ENCODE assay signal across 20 mouse cellular contexts in genomic region chr7:35023251-35023650, GRCm38 (mm10). TPM values are rescaled to one million over a fixed set of nuclear protein-coding genes. Genes with fewer than 3 reads are reported as not detected.
DNase-seq lines count a peak whose midpoint lies in the region; ATAC-seq and TF ChIP-seq lines count a peak whose summit lies in the region.
"Had no signal": no experiment of that assay in that cellular context is flagged by ENCODE, and none has a peak within 500 bp of the region (broad histone marks: within the 10 kb centered on the region; RNA-seq: fewer than 3 reads in every experiment).

No protein-coding gene starts in this region.

- no peak for ATAC-seq in liver, embryonic 14.5 days (ENCODE audit: insufficient read depth)
- no peak for ATAC-seq in liver, embryonic 11.5 days (replicated peaks; ENCODE audit: low FRiP score)
- no peak for ATAC-seq in hindbrain, postnatal 0 days
- ATAC-seq: forebrain, embryonic 13.5 days; hindbrain, embryonic 16.5 days had no signal

- H3K4me2 ChIP-seq in liver, embryonic 14.5 days (ENCODE audit: low read depth): no peak overlapping the region
- no peak overlapping the region for H3K4me2 ChIP-seq in liver, embryonic 11.5 days
- no peak overlapping the region for H3K4me2 ChIP-seq in hindbrain, postnatal 0 days (ENCODE audit: low read depth, low read length)
- H3K4me2 ChIP-seq: embryonic facial prominence, embryonic 13.5 days; forebrain, embryonic 13.5 days; heart, embryonic 13.5 days; hindbrain, embryonic 12.5 days had no signal

- H3K27ac ChIP-seq in liver, embryonic 14.5 days: no peak overlapping the region
- no peak overlapping the region for H3K27ac ChIP-seq in liver, embryonic 11.5 days (ENCODE audit: low read depth, low read length)
- H3K27ac ChIP-seq in hindbrain, postnatal 0 days: no peak overlapping the region
- H3K27ac ChIP-seq in embryonic facial prominence, embryonic 10.5 days (replicated peaks): no peak overlapping the region
- H3K27ac ChIP-seq: embryonic facial prominence, embryonic 13.5 days; forebrain, embryonic 13.5 days; heart, embryonic 13.5 days; hindbrain, embryonic 12.5 days had no signal

- peaks cover 0 to 4% of the 10 kb centered on the region in 2 experiments; a peak in 1 of 4 replicates for H3K4me1 ChIP-seq in liver, embryonic 14.5 days (replicated peaks; ENCODE audit: control insufficient read depth in 2 of 2, insufficient read depth in 2 of 2, low read length in 1 of 2)
- H3K4me1 ChIP-seq in liver, embryonic 11.5 days (replicated peaks; ENCODE audit: control insufficient read depth, insufficient read depth, low read length): peaks cover 2% of the 10 kb centered on the region; the same call in 1 of the 2 replicates
- H3K4me1 ChIP-seq in hindbrain, postnatal 0 days (ENCODE audit: insufficient read depth, low read length): peaks cover 6% of the 10 kb centered on the region; the same call in 1 of the 2 replicates
- H3K4me1 ChIP-seq in embryonic facial prominence, embryonic 10.5 days: 0 out of 2 replicates have a peak, but pooled peaks cover 6% of the 10 kb centered on the region
- H3K4me1 ChIP-seq: forebrain, embryonic 13.5 days; heart, embryonic 13.5 days had no signal

- H3K9ac ChIP-seq in liver, embryonic 14.5 days (replicated peaks): no peak overlapping the region
- H3K9ac ChIP-seq in liver, embryonic 11.5 days (ENCODE audit: low read depth, low read length): no peak overlapping the region
- no peak overlapping the region for H3K9ac ChIP-seq in hindbrain, postnatal 0 days (replicated peaks; ENCODE audit: low read length)
- H3K9ac ChIP-seq: embryonic facial prominence, embryonic 13.5 days; forebrain, embryonic 13.5 days; heart, embryonic 13.5 days; hindbrain, embryonic 12.5 days had no signal

- no peak overlapping the region for H3K4me3 ChIP-seq in liver, embryonic 14.5 days (ENCODE audit: insufficient read depth in 1 of 2, low read depth in 2 of 2, low read length in 2 of 2)
- no peak overlapping the region for H3K4me3 ChIP-seq in liver, embryonic 11.5 days (ENCODE audit: low read depth, low read length)
- H3K4me3 ChIP-seq in hindbrain, postnatal 0 days (ENCODE audit: low read length): no peak overlapping the region
- no peak overlapping the region for H3K4me3 ChIP-seq in embryonic facial prominence, embryonic 10.5 days
- H3K4me3 ChIP-seq: embryonic facial prominence, embryonic 13.5 days; forebrain, embryonic 13.5 days; heart, embryonic 13.5 days; hindbrain, embryonic 12.5 days had no signal

- 65% methylated on average over 4 of the region's 4 CpGs for WGBS in liver, embryonic 14.5 days (ENCODE audit: insufficient replicate concordance)
- 84% methylated on average over 4 of the region's 4 CpGs for WGBS in liver, embryonic 11.5 days
- 80% methylated on average over 4 of the region's 4 CpGs for WGBS in hindbrain, postnatal 0 days
- WGBS in embryonic facial prominence, embryonic 10.5 days: 78% methylated on average over 4 of the region's 4 CpGs

- peak; percentile 80 for DNase-seq in adrenal gland, adult 2 months
- no peak for DNase-seq in adrenal gland, adult 18-20 months (ENCODE audit: low spot score in 2 of 2)
- no peak for DNase-seq in liver, embryonic 14.5 days (ENCODE audit: low read depth in 3 of 3, low spot score in 3 of 3)
- no peak for DNase-seq in liver, embryonic 11.5 days (ENCODE audit: low spot score)
- DNase-seq in adrenal gland, adult 8-10 months: peak; percentile 70
- peak; percentile 52 to 66 for DNase-seq in adrenal gland, postnatal 36 days
- no peak for DNase-seq in hindbrain, postnatal 0 days (ENCODE audit: low spot score)
- DNase-seq in embryonic facial prominence, embryonic 10.5 days (ENCODE audit: low spot score): no peak
- DNase-seq: cerebellum, adult 11 months; cerebellum, adult 8-10 months; cerebellum, postnatal 25 days; gastrocnemius, postnatal 36 days; heart, adult 11 months; heart, postnatal 36 days; kidney, adult 2 months had no signal

- H3K36me3 ChIP-seq in liver, embryonic 14.5 days (replicated peaks; ENCODE audit: control insufficient read depth, insufficient read depth, low read depth): no peaks in the 10 kb centered on the region
- H3K36me3 ChIP-seq in liver, embryonic 11.5 days (ENCODE audit: control insufficient read depth, insufficient read depth, low read length): no peaks in the 10 kb centered on the region; the same call in 1 of the 2 replicates
- H3K36me3 ChIP-seq in hindbrain, postnatal 0 days (ENCODE audit: insufficient read depth, low read length): no peaks in the 10 kb centered on the region; the same call in 1 of the 2 replicates
- H3K36me3 ChIP-seq in embryonic facial prominence, embryonic 10.5 days (replicated peaks): peaks cover 11% of the 10 kb centered on the region; the same call in 1 of the 2 replicates
- H3K36me3 ChIP-seq: hindbrain, embryonic 12.5 days had no signal

- peak; percentile 28 for TF ChIP-seq CTCF in liver, embryonic 14.5 days (IDR thresholded peaks at IDR 0.05; ENCODE audit: low read depth)
- no peak for TF ChIP-seq CTCF in hindbrain, postnatal 0 days (IDR thresholded peaks at IDR 0.05; ENCODE audit: low read depth)

- TF ChIP-seq EP300 in liver, embryonic 14.5 days (IDR thresholded peaks at IDR 0.05; ENCODE audit: low read depth): no peak

- H3K9me3 ChIP-seq in liver, embryonic 14.5 days (ENCODE audit: control insufficient read depth, low read length): no peaks in the 10 kb centered on the region
- H3K9me3 ChIP-seq in liver, embryonic 11.5 days (ENCODE audit: control insufficient read depth, low read length): no peaks in the 10 kb centered on the region
- no peaks in the 10 kb centered on the region for H3K9me3 ChIP-seq in hindbrain, postnatal 0 days (ENCODE audit: low read length)
- H3K9me3 ChIP-seq in embryonic facial prominence, embryonic 10.5 days: no peaks in the 10 kb centered on the region
- H3K9me3 ChIP-seq: embryonic facial prominence, embryonic 13.5 days; forebrain, embryonic 13.5 days; heart, embryonic 13.5 days; hindbrain, embryonic 12.5 days had no signal

- H3K27me3 ChIP-seq in liver, embryonic 14.5 days (ENCODE audit: control insufficient read depth, insufficient read depth, low read length): no peaks in the 10 kb centered on the region
- no peaks in the 10 kb centered on the region for H3K27me3 ChIP-seq in liver, embryonic 11.5 days (replicated peaks; ENCODE audit: control insufficient read depth, insufficient read depth, low read length)
- no peaks in the 10 kb centered on the region for H3K27me3 ChIP-seq in hindbrain, postnatal 0 days (ENCODE audit: insufficient read depth, low read length)
- no peaks in the 10 kb centered on the region for H3K27me3 ChIP-seq in embryonic facial prominence, embryonic 10.5 days (replicated peaks; ENCODE audit: low read depth, poor library complexity, severe bottlenecking)
- H3K27me3 ChIP-seq: embryonic facial prominence, embryonic 13.5 days; forebrain, embryonic 13.5 days; heart, embryonic 13.5 days; hindbrain, embryonic 12.5 days had no signal

RNA-seq across cellular contexts. Expression of gene Cebpg, which starts 33.1 kb away (rescaled TPM):
- total RNA-seq in adrenal gland, adult 2 months (2021): 10 to 100 TPM; 46.0 to 65.3 TPM
- 2.1 and 2.3 TPM in 2 replicates for polyA plus RNA-seq in adrenal gland, adult 2 months (2012; rRNA removed)
- total RNA-seq in adrenal gland, adult 18-20 months (2021): 10 to 100 TPM; 57.2 to 70.4 TPM
- 4.7 and 9.2 TPM in 2 replicates for polyA plus RNA-seq in liver, embryonic 14.5 days (2012; rRNA removed)
- polyA plus RNA-seq in liver, embryonic 14.5 days (2014; fragmentation: Nextera tagmentation; extraction: Ambion mirVana): 14.5 and 14.7 TPM in 2 replicates
- polyA plus RNA-seq in liver, embryonic 11.5 days (2014; fragmentation: Nextera tagmentation; extraction: Ambion mirVana): 25.6 and 26.2 TPM in 2 replicates
- 10 to 100 TPM; 41.4 to 46.2 (median 44.0) TPM for total RNA-seq in adrenal gland, adult 8-10 months (2022)
- 10 to 100 TPM; 55.1 to 56.2 TPM for total RNA-seq in adrenal gland, postnatal 36 days (2021)
- 8.9 and 13.2 TPM in 2 replicates for total RNA-seq in hindbrain, postnatal 0 days (2014; rRNA removed)
- polyA plus RNA-seq in hindbrain, postnatal 0 days (2015; fragmentation: Nextera tagmentation; extraction: Ambion mirVana): 14.9 and 16.0 TPM in 2 replicates
- polyA plus RNA-seq in embryonic facial prominence, embryonic 10.5 days (2016; fragmentation: Nextera tagmentation; extraction: Ambion mirVana): 42.9 and 46.8 TPM in 2 replicates

Comparison
In these comparisons a context has a peak if more than half of its experiments do, and no peak if none do; other contexts are left out.
1. DNase-seq: peak in adrenal gland, adult 2 months (single experiment), adrenal gland, adult 8-10 months (single experiment) and adrenal gland, postnatal 36 days (2 of 2); none in adrenal gland, adult 18-20 months (0 of 2), liver, embryonic 14.5 days (0 of 3), liver, embryonic 11.5 days (single experiment), hindbrain, postnatal 0 days (single experiment) and embryonic facial prominence, embryonic 10.5 days (single experiment).